Mouse (Mus musculus): Measurements from ENCODE around the gene Jag2. TPM values are rescaled to one million over a fixed set of nuclear protein-coding genes. Genes with fewer than 3 reads are reported as not detected.

Jag2 gene
- polyA plus RNA-seq, 1 experiment from 2014 or later = 13.0 TPM

DNA sequence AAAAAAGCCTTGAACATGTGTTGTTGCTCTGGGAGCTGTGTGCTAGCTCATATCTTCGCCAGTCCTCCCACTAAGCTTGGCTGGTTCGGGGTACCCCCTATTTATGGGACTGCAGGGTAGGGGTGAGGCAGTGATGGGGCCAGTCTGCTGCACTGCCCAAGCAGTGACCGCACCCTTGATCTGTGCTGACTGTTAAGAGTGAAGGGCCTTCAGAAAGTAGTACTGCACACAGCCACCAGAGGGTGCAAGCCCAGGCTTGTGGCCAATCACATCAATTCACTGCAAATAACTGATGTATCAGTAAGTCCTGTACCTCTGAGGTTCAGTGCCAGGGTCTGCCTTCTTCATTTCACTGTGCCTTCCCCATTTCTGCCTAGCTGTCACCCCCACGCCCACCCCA is 26.2 kb upstream of the Jag2 start:
- peaks cover 9% of the 10 kb centered on the region for H3K4me1 ChIP-seq
- 41% methylated on average over 4 of the region's 4 CpGs for WGBS
- no peak overlapping the region for H3K9ac ChIP-seq
- H3K36me3 ChIP-seq = peaks cover 28% of the 10 kb centered on the region
- no peaks in the 10 kb centered on the region for H3K9me3 ChIP-seq (replicated peaks)
- no peak overlapping the region for H3K4me2 ChIP-seq (replicated peaks)
- no peak; the same call in 1 of the 2 replicates for ATAC-seq (ENCODE audit: insufficient number of reproducible peaks, low FRiP score, low TSS enrichment, low read depth)
- no peak overlapping the region for H3K4me3 ChIP-seq (replicated peaks)
- no peaks in the 10 kb centered on the region for H3K27me3 ChIP-seq
- no peak overlapping the region for H3K27ac ChIP-seq (replicated peaks)

DNA sequence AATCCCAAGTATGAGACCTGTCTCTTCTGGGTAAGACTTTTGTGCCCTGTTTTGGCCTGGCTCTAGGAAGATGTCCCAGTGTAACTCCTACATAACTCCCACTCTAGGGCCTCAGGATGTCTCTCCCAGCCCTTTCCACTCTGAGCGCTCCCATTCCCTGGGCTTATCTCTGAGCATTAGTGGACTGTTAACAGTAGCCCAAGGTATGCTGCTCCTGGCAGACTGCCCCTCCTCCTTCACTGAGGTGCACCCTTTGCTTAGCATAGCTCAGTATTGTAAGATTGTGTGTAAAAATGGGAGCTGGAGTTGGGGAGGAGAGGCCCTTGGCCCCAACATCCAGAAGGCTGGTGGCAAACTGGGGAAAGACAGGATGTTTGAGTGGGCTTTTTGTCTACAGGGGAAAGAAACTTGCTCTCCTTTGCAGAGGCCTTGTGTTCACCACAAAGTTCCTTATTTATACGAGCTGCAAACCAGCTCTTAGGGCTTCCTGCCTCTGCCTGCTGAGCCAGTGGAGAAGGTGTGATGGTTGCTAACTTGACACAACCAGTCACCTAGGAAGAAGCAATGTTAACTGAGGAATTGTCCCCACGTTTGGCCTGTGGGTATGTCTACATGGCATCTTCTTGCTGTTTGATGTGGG is 23.5 kb upstream of the Jag2 start:
- H3K36me3 ChIP-seq = peaks cover 7% of the 10 kb centered on the region
- no peak for ATAC-seq (ENCODE audit: insufficient number of reproducible peaks, low FRiP score, low TSS enrichment, low read depth)
- no peak overlapping the region for H3K27ac ChIP-seq (replicated peaks)
- H3K4me3 ChIP-seq (replicated peaks) = no peak overlapping the region
- H3K27me3 ChIP-seq = no peaks in the 10 kb centered on the region
- H3K4me2 ChIP-seq (replicated peaks) = no peak overlapping the region
- 76% methylated on average over 3 of the region's 3 CpGs for WGBS
- peaks cover 22% of the 10 kb centered on the region for H3K4me1 ChIP-seq
- no peaks in the 10 kb centered on the region for H3K9me3 ChIP-seq (replicated peaks)
- H3K9ac ChIP-seq = no peak overlapping the region

DNA sequence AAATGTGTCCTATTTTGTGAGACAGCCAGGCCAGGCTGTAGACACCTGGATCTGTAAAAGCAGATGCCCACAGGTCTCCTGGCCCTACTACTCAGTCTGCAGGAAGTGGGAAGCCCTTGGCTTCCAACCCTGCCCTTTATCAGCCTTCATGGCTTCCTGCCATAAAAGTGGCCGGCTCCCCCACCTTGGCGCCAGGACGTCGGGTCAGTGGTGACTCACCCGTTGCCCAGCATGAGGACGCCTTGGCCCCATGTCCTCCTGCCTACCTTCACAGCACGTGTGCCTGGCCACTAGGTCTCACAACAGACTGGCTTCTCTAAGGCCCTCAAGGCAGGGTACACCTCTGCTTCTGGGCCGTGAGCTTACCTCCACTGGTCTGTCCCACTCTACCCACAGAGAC is 22.9 kb upstream of the Jag2 start:
- no peaks in the 10 kb centered on the region for H3K9me3 ChIP-seq (replicated peaks)
- no peaks in the 10 kb centered on the region for H3K27me3 ChIP-seq
- H3K4me2 ChIP-seq (replicated peaks) = no peak overlapping the region
- H3K36me3 ChIP-seq = peaks cover 7% of the 10 kb centered on the region; the same call in 1 of the 2 replicates
- ATAC-seq (ENCODE audit: insufficient number of reproducible peaks, low FRiP score, low TSS enrichment, low read depth) = no peak
- H3K4me3 ChIP-seq (replicated peaks) = no peak overlapping the region
- no peak overlapping the region for H3K27ac ChIP-seq (replicated peaks)
- WGBS = 80% methylated on average over 8 of the region's 8 CpGs
- no peak overlapping the region for H3K9ac ChIP-seq
- peaks cover 22% of the 10 kb centered on the region for H3K4me1 ChIP-seq

DNA sequence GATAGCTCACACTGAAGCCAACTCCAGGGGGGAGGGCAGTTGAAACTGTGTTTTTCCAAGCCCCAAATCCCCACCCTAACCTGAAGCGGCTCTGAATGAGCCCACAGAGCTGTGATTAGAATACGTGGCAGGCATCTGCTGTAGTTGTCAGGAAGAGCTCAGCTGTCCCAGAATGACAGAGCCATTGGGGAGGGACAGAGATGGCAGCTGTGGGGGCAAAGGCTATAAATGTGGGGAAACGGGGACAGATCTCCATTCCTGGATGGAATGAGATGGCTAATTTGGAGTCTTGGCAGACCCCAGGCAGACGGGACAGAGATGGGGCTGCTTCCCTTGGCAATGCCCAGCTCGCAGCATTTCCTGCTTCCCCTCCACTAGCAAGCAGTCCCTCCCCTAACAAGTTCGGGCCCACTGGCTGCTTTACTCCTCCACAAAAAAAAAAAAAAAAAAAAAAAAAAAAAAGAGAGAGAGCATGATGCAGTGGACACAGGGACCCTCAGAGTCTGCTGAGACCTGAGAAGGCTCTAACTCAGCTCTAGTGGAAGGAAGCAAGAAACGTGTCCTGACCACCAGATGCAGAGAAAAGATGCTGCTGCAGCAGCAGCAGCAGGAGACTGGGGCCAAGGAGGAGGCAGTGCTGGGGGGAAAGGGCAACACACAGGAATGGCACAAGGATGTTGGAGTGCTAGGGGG is 21.7 kb upstream of the Jag2 start:
- no peak overlapping the region for H3K4me2 ChIP-seq (replicated peaks)
- H3K27me3 ChIP-seq = no peaks in the 10 kb centered on the region
- no peak for ATAC-seq (ENCODE audit: insufficient number of reproducible peaks, low FRiP score, low TSS enrichment, low read depth)
- no peak overlapping the region for H3K9ac ChIP-seq
- H3K36me3 ChIP-seq = 0 out of 2 replicates have a peak, but pooled peaks cover 3% of the 10 kb centered on the region
- peaks cover 22% of the 10 kb centered on the region for H3K4me1 ChIP-seq
- H3K4me3 ChIP-seq (replicated peaks) = peak overlapping the region; percentile 61; the same call in 1 of the 2 replicates
- no peaks in the 10 kb centered on the region for H3K9me3 ChIP-seq (replicated peaks)
- peak overlapping the region; percentile 70 for H3K27ac ChIP-seq (replicated peaks)
- WGBS = 20% methylated on average over 7 of the region's 7 CpGs

DNA sequence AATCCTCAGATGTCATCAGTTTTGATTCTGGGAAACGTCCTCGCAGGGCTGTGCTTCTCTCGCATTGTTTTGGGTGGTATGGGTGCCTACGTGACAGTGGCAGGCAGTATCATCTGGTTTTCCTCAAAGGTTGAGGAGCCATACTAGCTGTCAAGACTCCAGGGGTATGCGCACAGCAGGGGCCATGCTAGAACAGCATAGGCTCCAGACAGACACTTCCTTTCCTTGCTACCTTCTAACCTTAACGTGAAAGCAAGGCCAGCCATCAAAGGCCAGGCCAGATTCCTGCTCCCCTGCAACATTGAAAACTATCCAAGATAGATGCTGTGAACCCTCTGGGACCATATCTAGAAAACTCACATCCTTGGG is 21.2 kb upstream of the Jag2 start:
- 5% methylated on average over 6 of the region's 6 CpGs for WGBS
- no peak for ATAC-seq (ENCODE audit: insufficient number of reproducible peaks, low FRiP score, low TSS enrichment, low read depth)
- H3K27me3 ChIP-seq = no peaks in the 10 kb centered on the region
- H3K36me3 ChIP-seq = 0 out of 2 replicates have a peak, but pooled peaks cover 3% of the 10 kb centered on the region
- peak overlapping the region; percentile 70 for H3K27ac ChIP-seq (replicated peaks)
- no peaks in the 10 kb centered on the region for H3K9me3 ChIP-seq (replicated peaks)
- H3K4me2 ChIP-seq (replicated peaks) = peak overlapping the region; percentile 97
- 0 out of 2 replicates have a peak overlapping the region, but pooled peaks have one; percentile 3 for H3K9ac ChIP-seq
- H3K4me1 ChIP-seq = peaks cover 22% of the 10 kb centered on the region
- H3K4me3 ChIP-seq (replicated peaks) = peak overlapping the region; percentile 61

DNA sequence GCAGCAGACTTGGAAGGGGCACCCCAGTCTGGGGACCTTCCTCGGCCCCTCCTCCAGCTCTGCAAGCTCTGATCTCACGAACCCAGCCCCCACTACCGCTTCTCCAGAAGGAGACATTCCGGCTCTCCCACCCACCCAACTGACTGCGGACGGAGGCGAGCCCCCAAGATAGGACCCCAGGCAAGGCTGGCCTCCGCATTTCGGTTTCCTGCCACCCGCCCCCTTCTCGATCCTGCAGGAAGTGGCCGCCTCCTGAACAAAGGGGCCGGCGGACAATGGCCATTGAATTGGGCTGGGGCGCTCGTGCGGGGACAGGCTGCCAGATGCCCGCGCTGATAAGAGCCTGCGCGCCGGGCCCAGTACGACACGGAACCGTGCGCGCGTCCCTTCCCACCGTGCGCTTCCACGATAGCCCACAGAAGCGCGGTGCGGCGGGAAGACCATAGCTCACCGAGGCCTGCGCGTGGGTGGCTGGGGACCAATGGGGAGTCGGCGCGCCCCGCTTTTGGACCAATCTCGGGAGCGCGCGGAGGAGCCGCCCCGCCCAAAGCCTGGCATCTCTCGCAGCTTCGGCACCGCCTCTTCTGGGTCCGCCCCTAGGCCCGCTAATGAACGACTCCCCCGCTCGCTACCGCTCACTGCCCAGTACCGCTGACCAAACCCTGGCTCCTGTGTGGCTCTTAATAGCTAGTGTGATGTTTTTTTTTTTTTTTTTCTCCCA is 20.6 kb upstream of the Jag2 start:
- Histone ChIP-seq H3K27me3 (no peaks in the 10 kb centered on the region), H3K27ac (replicated peaks) (peak overlapping the region; percentile 70), H3K9me3 (replicated peaks) (no peaks in the 10 kb centered on the region), H3K4me2 (replicated peaks) (peak overlapping the region; percentile 97), H3K4me3 (replicated peaks) (peak overlapping the region; percentile 61), H3K9ac (peak overlapping the region; percentile 60), H3K36me3 (0 out of 2 replicates have a peak, but pooled peaks cover 3% of the 10 kb centered on the region), H3K4me1 (peaks cover 22% of the 10 kb centered on the region)
- WGBS = under 1% methylated on average over 57 of the region's 58 CpGs
- ATAC-seq (ENCODE audit: insufficient number of reproducible peaks, low FRiP score, low TSS enrichment, low read depth) = peak; percentile 85

DNA sequence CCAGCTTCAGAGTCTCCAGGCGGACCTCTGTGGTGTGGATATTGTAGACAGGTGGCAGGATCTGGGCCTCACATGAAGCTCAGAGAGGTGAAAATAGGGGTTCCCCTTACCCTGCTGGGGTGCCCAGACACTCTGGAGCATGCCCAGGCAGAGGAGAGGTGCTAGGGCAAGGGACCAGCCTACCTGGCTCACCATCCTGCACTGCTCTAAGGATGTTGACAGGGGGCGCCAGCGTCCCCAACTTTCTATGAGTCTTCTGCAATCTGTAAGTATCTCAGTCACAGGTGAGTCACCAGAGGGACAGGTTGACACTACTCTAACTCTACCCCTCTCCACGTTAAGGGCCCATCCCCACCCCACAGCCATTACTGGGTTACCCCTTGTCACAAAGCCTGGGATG is 17.7 kb upstream of the Jag2 start:
- peaks cover 27% of the 10 kb centered on the region for H3K4me1 ChIP-seq
- no peak for ATAC-seq (ENCODE audit: insufficient number of reproducible peaks, low FRiP score, low TSS enrichment, low read depth)
- H3K27me3 ChIP-seq = no peaks in the 10 kb centered on the region
- no peak overlapping the region for H3K4me2 ChIP-seq (replicated peaks)
- peak overlapping the region; percentile 51; the same call in 1 of the 2 replicates for H3K27ac ChIP-seq (replicated peaks)
- H3K9ac ChIP-seq = no peak overlapping the region
- H3K4me3 ChIP-seq (replicated peaks) = no peak overlapping the region
- no peaks in the 10 kb centered on the region for H3K36me3 ChIP-seq
- no peaks in the 10 kb centered on the region for H3K9me3 ChIP-seq (replicated peaks)
- WGBS = 26% methylated on average over 4 of the region's 4 CpGs

DNA sequence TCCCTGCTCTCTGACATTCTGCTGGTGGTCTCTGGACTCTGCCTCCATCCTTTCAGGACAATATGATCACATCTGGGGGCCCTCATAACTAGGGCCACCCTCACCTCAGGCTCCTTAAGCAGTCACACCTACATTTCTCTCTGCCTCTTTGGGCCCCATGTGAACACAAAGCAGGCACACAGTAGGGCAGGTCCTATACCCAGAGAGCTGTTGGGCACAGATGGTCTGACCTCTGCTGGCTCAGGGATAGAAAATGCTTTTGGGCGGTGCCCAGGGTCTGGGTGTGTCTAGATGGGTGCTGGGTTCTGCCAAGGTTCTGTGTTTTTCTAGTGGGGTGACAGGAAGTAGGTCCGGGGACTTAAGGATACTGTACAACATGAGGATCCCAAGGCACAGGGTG is 14.1 kb upstream of the Jag2 start:
- no peaks in the 10 kb centered on the region for H3K36me3 ChIP-seq
- H3K27me3 ChIP-seq = no peaks in the 10 kb centered on the region
- H3K27ac ChIP-seq (replicated peaks) = no peak overlapping the region
- no peaks in the 10 kb centered on the region for H3K9me3 ChIP-seq (replicated peaks)
- no peak for ATAC-seq (ENCODE audit: insufficient number of reproducible peaks, low FRiP score, low TSS enrichment, low read depth)
- 79% methylated on average over 2 of the region's 2 CpGs for WGBS
- no peak overlapping the region for H3K4me3 ChIP-seq (replicated peaks)
- H3K4me2 ChIP-seq (replicated peaks) = no peak overlapping the region
- H3K9ac ChIP-seq = no peak overlapping the region
- H3K4me1 ChIP-seq = peaks cover 37% of the 10 kb centered on the region

DNA sequence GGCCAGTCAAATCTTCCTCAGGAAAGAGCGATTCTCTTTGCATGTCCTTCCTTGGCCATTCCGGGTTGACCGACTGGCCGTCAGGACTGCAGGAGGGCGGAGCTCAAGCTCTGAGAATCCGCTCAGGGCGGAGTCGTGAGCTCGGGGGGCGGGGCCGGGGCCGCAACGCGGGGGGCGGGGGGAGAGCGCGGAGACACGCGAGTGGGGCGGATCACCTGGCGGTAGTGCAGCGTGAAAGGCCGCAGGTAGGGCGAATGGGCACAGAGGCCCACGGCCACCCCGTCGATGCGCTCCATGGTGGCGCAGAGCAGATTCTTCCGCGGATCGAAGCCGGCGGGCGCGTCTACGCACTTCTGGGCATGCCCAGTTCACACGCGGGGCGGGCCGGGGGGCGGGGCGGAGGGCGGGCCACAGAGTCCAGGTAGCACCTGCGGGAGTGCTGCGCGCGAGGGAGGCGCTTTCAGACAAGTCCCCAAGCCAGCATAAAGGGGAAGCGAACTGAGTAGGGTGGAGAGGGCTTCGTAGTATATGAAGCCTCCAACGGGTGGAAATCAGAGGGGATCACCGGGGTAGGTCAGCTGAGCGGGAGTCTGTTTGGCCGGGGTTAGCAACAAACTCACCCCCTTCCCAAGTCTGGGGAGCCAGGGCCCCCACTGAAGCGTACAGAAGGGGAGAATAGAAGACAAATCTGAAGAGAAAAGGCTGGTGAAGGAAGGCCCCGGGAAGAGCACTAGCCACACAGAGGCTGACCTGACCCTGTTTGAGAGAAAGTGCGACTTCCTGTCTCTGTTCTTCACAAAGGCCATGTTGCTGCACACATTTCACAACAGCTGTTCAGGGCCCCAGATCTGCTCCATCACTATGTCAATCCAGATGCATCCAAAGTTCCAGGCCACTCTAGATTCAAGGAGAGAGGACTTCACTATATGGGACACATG is 12.5 kb upstream of the Jag2 start, which contains the start of gene Nudt14:
Nudt14 (minus strand) TSS at position 349 of the 938 bp plus-strand sequence.
- peak within 1 kb of the TSS; percentile 80 for H3K4me2 ChIP-seq (replicated peaks)
- peaks cover 47% of the 10 kb centered on the region for H3K4me1 ChIP-seq
- no peaks in the 10 kb centered on the region for H3K36me3 ChIP-seq
- H3K9me3 ChIP-seq (replicated peaks) = no peaks in the 10 kb centered on the region
- peak within 1 kb of the TSS; percentile 79 for H3K4me3 ChIP-seq (replicated peaks)
- peak within 1 kb of the TSS; percentile 86 for H3K27ac ChIP-seq (replicated peaks)
- WGBS = 2% methylated on average over 58 of the region's 58 CpGs
- no peaks in the 10 kb centered on the region for H3K27me3 ChIP-seq
- H3K9ac ChIP-seq = peak within 1 kb of the TSS; percentile 62
- peak; percentile 67 for ATAC-seq (ENCODE audit: insufficient number of reproducible peaks, low FRiP score, low TSS enrichment, low read depth)

DNA sequence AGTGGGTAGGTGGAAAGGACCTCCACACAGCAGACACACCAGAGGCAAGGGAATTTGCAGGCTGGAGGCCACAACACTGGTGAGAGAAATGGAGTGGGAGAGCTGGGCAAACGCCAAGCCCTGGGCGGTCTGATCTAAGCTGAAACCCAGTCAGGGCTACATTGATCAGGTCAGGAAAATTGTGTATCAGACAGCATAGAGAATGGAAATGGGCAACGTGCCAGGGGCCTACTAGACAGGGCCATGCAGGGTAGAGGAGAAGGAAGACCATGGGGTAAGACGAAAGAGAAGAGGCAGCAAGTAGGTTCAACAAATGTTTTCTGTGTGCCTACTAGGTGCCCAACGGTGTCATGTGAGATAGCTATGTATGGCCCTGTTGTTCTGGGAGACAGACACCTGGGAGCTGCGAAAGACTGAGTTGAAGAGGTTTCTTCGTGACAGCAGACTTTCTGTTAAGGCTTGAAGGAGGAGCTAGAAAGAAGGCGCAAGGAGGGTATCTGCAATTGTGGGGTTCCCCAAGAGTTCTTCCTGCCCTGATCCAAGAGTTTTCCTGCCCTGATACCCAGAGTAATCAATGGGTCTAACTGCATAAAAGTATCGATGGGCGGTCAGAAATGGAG is 11.7 kb upstream of the Jag2 start:
- H3K4me2 ChIP-seq (replicated peaks) = peak overlapping the region; percentile 80
- 33% methylated on average over 10 of the region's 10 CpGs for whole genome bisulfite sequencing
- H3K4me3 ChIP-seq (replicated peaks) = peak overlapping the region; percentile 79
- no peaks in the 10 kb centered on the region for H3K36me3 ChIP-seq
- no peaks in the 10 kb centered on the region for H3K27me3 ChIP-seq
- H3K9ac ChIP-seq = peak overlapping the region; percentile 62
- H3K4me1 ChIP-seq = peaks cover 47% of the 10 kb centered on the region
- ATAC-seq (ENCODE audit: insufficient number of reproducible peaks, low FRiP score, low TSS enrichment, low read depth) = no peak
- no peaks in the 10 kb centered on the region for H3K9me3 ChIP-seq (replicated peaks)
- peak overlapping the region; percentile 86 for H3K27ac ChIP-seq (replicated peaks)
